Mouse (Mus musculus) right cerebral cortex, adult 2 months (tissue): ENCODE results near the gene Tmem94.

Experiments used
- DNase-seq, 2 experiments: peaks; one replicate each; pipeline ENCODE4 v3.0.0; 2021 to 2022; ENCODE audit warnings: low spot score in 2 of 2

Gene Tmem94

GRCm38 (mm10) chr11:115832064-115832463 is 66.8 kb downstream of the Tmem94 start:
- no peak for DNase-seq

DNA sequence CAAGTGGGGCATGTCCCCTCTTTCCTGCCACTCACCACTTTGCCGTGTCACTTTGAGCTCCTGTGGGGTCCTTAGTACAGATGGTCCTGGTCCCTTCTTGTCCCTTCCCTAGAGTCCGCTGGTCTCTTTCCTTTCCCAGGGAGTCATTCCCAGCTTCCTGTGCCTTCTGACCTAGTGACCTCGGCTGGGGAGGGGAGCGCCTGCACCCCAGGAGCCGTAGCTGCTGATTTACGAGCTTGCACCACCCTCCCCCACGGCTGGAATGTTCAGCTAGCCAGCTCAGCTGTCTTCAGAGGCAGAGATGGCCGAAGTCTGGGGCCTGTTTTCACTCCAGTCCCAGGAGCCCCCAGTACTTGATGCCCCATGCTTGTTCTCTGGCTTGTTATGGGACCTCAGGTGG is 67.3 kb downstream of the Tmem94 start:
- DNase-seq, result no peak

GRCm38 (mm10) chr11:115833021-115833513 is 67.8 kb downstream of the Tmem94 start:
- DNase-seq, result no peak

DNA sequence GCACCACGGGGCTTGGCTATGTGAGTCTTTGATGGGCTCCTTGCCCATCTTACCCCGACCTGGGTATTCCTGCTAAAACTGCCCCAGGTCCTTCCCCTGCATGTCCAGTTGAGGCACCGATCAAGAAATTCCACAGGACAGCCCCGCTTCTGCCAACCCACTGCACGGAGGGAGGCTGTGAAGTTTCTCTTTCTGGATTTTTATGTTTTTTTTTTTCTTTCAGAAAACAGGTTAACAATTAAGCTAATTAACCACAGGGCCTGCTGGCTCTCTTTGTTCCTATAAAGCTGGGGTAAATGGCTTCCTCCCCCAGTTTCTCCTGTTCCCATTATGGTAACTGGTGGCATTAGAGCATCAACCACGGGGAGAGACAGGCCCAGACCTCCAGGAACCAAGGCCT is 68.8 kb downstream of the Tmem94 start:
- no peak for DNase-seq

GRCm38 (mm10) chr11:115836656-115837395 is 71.6 kb downstream of the Tmem94 start:
- no peak for DNase-seq

DNA sequence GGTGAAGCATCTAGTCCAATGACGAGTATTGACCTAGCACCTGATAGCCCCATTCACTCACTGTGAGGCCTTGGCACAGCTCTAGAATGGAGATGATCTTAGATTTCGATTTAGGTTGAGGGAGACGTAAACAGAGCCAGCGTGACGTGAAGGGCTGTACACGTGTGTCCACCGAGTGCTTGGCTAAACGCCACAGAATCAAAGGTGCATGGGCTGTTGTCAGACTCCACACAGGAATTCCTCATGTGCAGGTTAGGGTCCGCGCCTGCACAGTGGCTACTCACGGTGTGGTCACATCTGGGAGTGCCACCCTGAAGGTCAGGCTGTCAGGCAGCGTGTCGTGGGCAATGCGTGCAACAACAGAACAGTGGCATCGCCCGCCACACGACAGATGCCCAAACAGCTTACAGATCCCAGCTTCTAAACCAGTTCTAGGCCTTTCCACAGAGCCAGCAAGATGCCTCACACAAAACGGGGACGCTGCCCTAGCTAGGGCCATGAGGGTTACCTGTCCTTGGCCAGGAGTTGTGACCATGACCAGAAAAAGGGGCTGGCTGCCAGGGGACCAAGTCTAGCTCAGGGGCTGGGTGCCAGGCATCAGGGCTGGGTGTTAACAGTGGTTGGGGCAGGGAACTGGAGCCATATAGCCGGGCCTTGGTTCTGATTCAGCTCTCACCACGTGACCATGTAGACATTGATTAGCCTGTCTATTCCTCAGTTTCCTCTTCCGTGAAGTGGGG is 72.5 kb downstream of the Tmem94 start:
- DNase-seq, result no peak

GRCm38 (mm10) chr11:115838895-115839311 is 73.7 kb downstream of the Tmem94 start:
- no peak for DNase-seq

DNA sequence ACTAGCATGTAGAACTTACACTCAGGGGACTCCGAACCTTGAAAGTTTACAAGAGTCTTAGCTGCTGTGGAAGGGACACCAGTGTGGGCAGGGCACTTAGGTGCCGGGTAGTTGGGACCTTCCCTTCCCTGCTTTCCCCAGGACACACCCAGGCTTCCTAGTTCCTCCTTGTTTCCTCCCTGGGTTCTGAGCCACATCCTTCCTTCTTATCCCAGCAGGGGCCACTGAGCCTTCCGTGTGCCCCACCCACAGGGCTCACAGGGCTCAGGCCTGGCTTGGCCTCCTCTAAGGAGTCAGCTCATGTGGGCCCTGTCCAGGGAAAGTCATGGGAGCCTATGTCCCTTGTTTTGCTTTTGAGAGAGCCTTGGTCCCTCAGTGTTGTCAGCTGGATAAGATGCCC is 74.5 kb downstream of the Tmem94 start:
- DNase-seq, result no peak

GRCm38 (mm10) chr11:115841044-115841443 is 75.8 kb downstream of the Tmem94 start:
- no peak for DNase-seq

DNA sequence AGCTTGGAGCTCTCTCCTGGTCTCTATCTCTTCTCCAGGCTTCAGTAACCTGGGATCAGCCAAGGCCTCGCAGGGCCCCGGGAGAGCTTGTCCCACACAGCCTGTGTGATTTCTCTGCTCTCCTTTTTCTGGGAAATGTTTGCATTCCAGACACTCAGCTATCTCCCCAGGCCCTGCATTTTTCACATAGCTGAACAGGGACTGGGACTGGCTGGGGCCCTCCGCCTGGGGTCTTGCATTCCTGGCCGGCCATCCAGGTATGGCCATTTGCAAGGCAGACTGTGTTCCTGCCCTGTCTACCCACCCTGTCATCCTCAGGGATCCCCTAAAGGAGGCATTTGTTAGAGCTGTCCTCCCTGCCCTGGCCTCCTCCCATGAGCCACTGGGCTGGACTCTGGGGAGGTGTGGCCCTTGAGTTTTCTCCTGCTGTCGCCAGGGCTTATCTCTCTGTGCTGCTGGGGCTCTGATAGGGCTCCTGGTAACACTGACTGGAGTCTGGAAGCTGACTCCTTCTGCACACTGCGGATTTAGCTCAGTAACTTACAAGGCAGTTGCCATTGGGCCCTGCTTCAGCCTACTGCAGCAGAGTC is 76.8 kb downstream of the Tmem94 start:
- DNase-seq, result no peak

- DNase-seq, result no peak
Measured at GRCm38 (mm10) chr11:115843141-115843890, 78.1 kb downstream of the Tmem94 start.

- DNase-seq, result no peak
Measured at GRCm38 (mm10) chr11:115843891-115844239, 78.6 kb downstream of the Tmem94 start.

GRCm38 (mm10) chr11:115844240-115844639 is 79.0 kb downstream of the Tmem94 start:
- no peak for DNase-seq

GRCm38 (mm10) chr11:115845819-115846218 is 80.6 kb downstream of the Tmem94 start:
- no peak for DNase-seq
